Mouse (Mus musculus) ES-Bruce4 (cell line): ENCODE measurements around the gene Gm10644.

Source experiments
- CTCF ChIP-seq: IDR thresholded peaks from one replicate; pipeline ENCODE4 v1.8.1; 2011; ENCODE audit warnings: low read depth, low read length
- EP300 ChIP-seq: IDR thresholded peaks from 2 replicates; pipeline ENCODE4 v1.6.1; 2011; ENCODE audit warnings: low read depth, low read length; ENCODE audit not compliant: insufficient read depth
- POLR2A ChIP-seq: IDR thresholded peaks from one replicate; pipeline ENCODE4 v1.8.1; 2011; ENCODE audit warnings: low read length; ENCODE audit not compliant: insufficient read depth

- TF ChIP-seq POLR2A: no peak
- TF ChIP-seq CTCF: no peak
- no peak for TF ChIP-seq EP300
These were observed 48.7 kb upstream of the Gm10644 start for GRCm38 (mm10) chr8:84003612-84004246.
